Mouse (Mus musculus) brain, embryonic 14.5 days (tissue): ENCODE data around the gene Trim71.

Source experiments
- CTCF ChIP-seq: fragments of 200-500 bp; IDR thresholded peaks from 2 replicates; pipeline ENCODE4 v1.5.1; 2012; ENCODE audit warnings: inconsistent platforms, mild to moderate bottlenecking, moderate library complexity, borderline replicate concordance; ENCODE audit not compliant: insufficient read depth, insufficient read length; ENCODE audit errors: extremely low read depth
- POLR2A ChIP-seq: fragments of 200-500 bp; IDR thresholded peaks from 2 replicates; pipeline ENCODE4 v1.6.1; 2012; ENCODE audit warnings: mild to moderate bottlenecking, inconsistent platforms, borderline replicate concordance; ENCODE audit not compliant: poor library complexity, insufficient read depth, insufficient read length, severe bottlenecking; ENCODE audit errors: extremely low read depth

GRCm38 (mm10) chr9:114515364-114515763 is 48.8 kb downstream of the Trim71 start, which contains the start of gene C130032M10Rik:
- no peak for TF ChIP-seq CTCF
- TF ChIP-seq POLR2A = no peak
